Mouse (Mus musculus): Measurements from ENCODE around the gene Tifa. TPM values are rescaled to one million over a fixed set of nuclear protein-coding genes. Genes with fewer than 3 reads are reported as not detected.

Gene Tifa
- polyA plus RNA-seq, 1 experiment from 2014 or later: 3.7 TPM

DNA sequence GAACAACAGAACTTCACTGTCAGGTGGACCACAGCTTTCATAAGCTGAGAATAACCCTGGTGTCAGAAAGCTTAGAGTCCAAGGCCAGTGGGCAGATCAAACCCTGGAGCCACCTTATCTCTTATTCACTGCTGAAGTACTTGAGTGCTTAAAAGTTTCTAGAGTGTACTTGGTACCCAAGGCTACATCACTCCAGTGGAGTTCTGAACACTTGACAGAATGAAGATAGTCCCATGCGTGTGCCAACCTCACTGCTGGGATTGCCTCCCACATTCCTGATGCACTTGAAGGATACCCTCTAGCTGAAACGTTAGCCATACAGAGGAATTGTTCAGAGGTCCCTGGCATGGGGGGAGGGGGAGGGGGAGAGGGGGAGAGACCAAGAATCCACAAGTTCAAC lies 92.1 kb downstream of the Tifa start:
- Histone ChIP-seq H3K4me3 (no peak overlapping the region), H3K4me1 (no peaks in the 10 kb centered on the region), H3K27me3 (no peaks in the 10 kb centered on the region), H3K9ac (no peak overlapping the region), H3K36me3 (no peaks in the 10 kb centered on the region), H3K4me2 (replicated peaks) (no peak overlapping the region), H3K9me3 (replicated peaks) (no peaks in the 10 kb centered on the region), H3K27ac (no peak overlapping the region)
- WGBS: 71% methylated on average over 2 of the region's 2 CpGs
- no peak for ATAC-seq (ENCODE audit: low FRiP score)

Other genes with a start within 250 kb of the Tifa start
- 49.8 and 55.6 TPM in 2 replicates for gene Larp7, start 236.5 kb upstream of the Tifa start, polyA plus RNA-seq (2016; fragmentation: Nextera tagmentation; extraction: Ambion mirVana)
- gene Zgrf1, start 236.3 kb upstream of the Tifa start, polyA plus RNA-seq (2016; fragmentation: Nextera tagmentation; extraction: Ambion mirVana): 9.7 and 10.8 TPM in 2 replicates
- gene Neurog2, start 156.7 kb upstream of the Tifa start, polyA plus RNA-seq (2016; fragmentation: Nextera tagmentation; extraction: Ambion mirVana): 43.9 and 48.7 TPM in 2 replicates
- 1.5 and 1.6 TPM in 2 replicates for gene Alpk1, start 9.3 kb upstream of the Tifa start, polyA plus RNA-seq (2016; fragmentation: Nextera tagmentation; extraction: Ambion mirVana)
- 80.8 and 83.8 TPM in 2 replicates for gene Ap1ar, start 47.7 kb downstream of the Tifa start, polyA plus RNA-seq (2016; fragmentation: Nextera tagmentation; extraction: Ambion mirVana)
- gene Fam241a, start 106.5 kb downstream of the Tifa start, polyA plus RNA-seq (2016; fragmentation: Nextera tagmentation; extraction: Ambion mirVana): 12.0 and 12.7 TPM in 2 replicates

Measured in hindbrain, embryonic 12.5 days (tissue).